Mouse (Mus musculus): ENCODE results near the gene Kcnh3.

GRCm38 (mm10) chr15:99234326-99235010 is 9.8 kb downstream of the Kcnh3 start:
- no peak for TF ChIP-seq CTCF (IDR thresholded peaks at IDR 0.05; ENCODE audit: low read depth)
- TF ChIP-seq EP300 (IDR thresholded peaks at IDR 0.05; ENCODE audit: low read depth) = no peak

Measured in liver, embryonic 14.5 days (tissue).